Mouse (Mus musculus): ENCODE data around the gene Muc13.

The Muc13 gene

GRCm38 (mm10) chr16:33859988-33860700, 66.3 kb downstream of the Muc13 start:
- DNase-seq (ENCODE audit: extremely low read depth, insufficient read length, low spot score), result peak; percentile 95

GRCm38 (mm10) chr16:33862406-33862805, 68.6 kb downstream of the Muc13 start:
- no peak for DNase-seq (ENCODE audit: extremely low read depth, insufficient read length, low spot score)

GRCm38 (mm10) chr16:33863208-33863751, 69.4 kb downstream of the Muc13 start:
- DNase-seq (ENCODE audit: extremely low read depth, insufficient read length, low spot score), result peak; percentile 61
